Mouse (Mus musculus) limb, embryonic 11.5 days (tissue): ENCODE results near the gene Natd1. TPM values are rescaled to one million over a fixed set of nuclear protein-coding genes. Genes with fewer than 3 reads are reported as not detected.

Source experiments
- ATAC-seq: fragments of 200-750 bp; cut with Nextera tagmentation; 2 replicates; pipeline ENCODE4 v1.8.0; 2017; ENCODE audit warnings: low read depth; ENCODE audit not compliant: insufficient number of reproducible peaks, low FRiP score, low TSS enrichment
- DNase-seq: peaks from one replicate; pipeline ENCODE4 v3.0.0-alpha.2; 2015; ENCODE audit warnings: low spot score
- H3K27ac ChIP-seq: fragments of 300-500 bp; sonication (generic); replicated peaks from 2 replicates; pipeline ENCODE4 v1.5.1; 2014; ENCODE audit warnings: low read depth, mild to moderate bottlenecking, low read length
- H3K27me3 ChIP-seq: fragments of 300-500 bp; sonication (generic); 2 replicates; pipeline ENCODE4 v1.6.1; 2014; ENCODE audit warnings: mild to moderate bottlenecking, low read length, mixed read lengths; ENCODE audit not compliant: control insufficient read depth, insufficient read depth
- H3K36me3 ChIP-seq: fragments of 300-500 bp; sonication (generic); 2 replicates; pipeline ENCODE4 v1.6.1; 2014; ENCODE audit warnings: mild to moderate bottlenecking, low read length, moderate library complexity, mixed read lengths; ENCODE audit not compliant: control insufficient read depth, insufficient read depth
- H3K4me1 ChIP-seq: fragments of 300-500 bp; sonication (generic); 2 replicates; pipeline ENCODE4 v1.6.1; 2014; ENCODE audit warnings: low read length, mixed read lengths; ENCODE audit not compliant: control insufficient read depth, insufficient read depth
- H3K4me2 ChIP-seq: fragments of 300-500 bp; sonication (generic); 2 replicates; pipeline ENCODE4 v1.6.1; 2014; ENCODE audit warnings: low read depth, mild to moderate bottlenecking, moderate library complexity; ENCODE audit not compliant: severe bottlenecking
- H3K4me3 ChIP-seq: fragments of 300-500 bp; sonication (generic); 2 replicates; pipeline ENCODE4 v1.5.1; 2014; ENCODE audit warnings: low read depth, low read length
- H3K9ac ChIP-seq: fragments of 300-500 bp; sonication (generic); 2 replicates; pipeline ENCODE4 v1.6.1; 2014; ENCODE audit warnings: mild to moderate bottlenecking, low read length
- H3K9me3 ChIP-seq: fragments of 300-500 bp; sonication (generic); 2 replicates; pipeline ENCODE4 v1.6.1; 2016; ENCODE audit warnings: low read length; ENCODE audit not compliant: control insufficient read depth
- WGBS: fragments of 180-500 bp; shearing (Covaris S2); extraction: QIAGEN DNeasy Blood & Tissue Kit; methylation state at CpG from one replicate; pipeline ENCODE4 v1.1.7; 2014; 5-methylcytosine and 5-hydroxymethylcytosine counted together
- polyA plus RNA-seq: library from polyadenylated mRNA; unstranded; fragments of >200 nt; fragmentation: Nextera tagmentation; extraction: Ambion mirVana; gene quantifications from 2 replicates; pipeline ENCODE4 v1.2.1, GENCODE M21; 2014

The Natd1 gene
- polyA plus RNA-seq, 1 experiment from 2014 or later, result 18.3 TPM

GRCm38 (mm10) chr11:60930724-60931281, 16.3 kb upstream of the Natd1 start:
- DNase-seq (no peak), ATAC-seq (no peak)
- no peaks in the 10 kb centered on the region for H3K36me3 ChIP-seq
- peaks cover 19% of the 10 kb centered on the region for H3K4me1 ChIP-seq
- 23% methylated on average over 7 of the region's 7 CpGs for WGBS
- no peaks in the 10 kb centered on the region for H3K27me3 ChIP-seq
- peak overlapping the region; percentile 76 for H3K4me2 ChIP-seq
- H3K9ac ChIP-seq, result peak overlapping the region; percentile 24; the same call in 1 of the 2 replicates
- H3K27ac ChIP-seq, result no peak overlapping the region
- peak overlapping the region; percentile 67 for H3K4me3 ChIP-seq
- H3K9me3 ChIP-seq, result no peaks in the 10 kb centered on the region

- peak; percentile 65 for ATAC-seq
- Histone ChIP-seq H3K9ac (no peak overlapping the region), H3K27ac (no peak overlapping the region), H3K9me3 (no peaks in the 10 kb centered on the region), H3K4me1 (peaks cover 8% of the 10 kb centered on the region), H3K4me3 (no peak overlapping the region; the same call in 1 of the 2 replicates), H3K4me2 (peak overlapping the region; percentile 32; the same call in 1 of the 2 replicates), H3K36me3 (no peaks in the 10 kb centered on the region), H3K27me3 (no peaks in the 10 kb centered on the region)
- peak; percentile 96 for DNase-seq
- under 1% methylated on average over 9 of the region's 9 CpGs for WGBS
Measured at GRCm38 (mm10) chr11:60927264-60927663, 12.7 kb upstream of the Natd1 start.

GRCm38 (mm10) chr11:60924981-60925380, 10.4 kb upstream of the Natd1 start:
- no peak for DNase-seq
- Histone ChIP-seq H3K9me3 (no peaks in the 10 kb centered on the region), H3K4me3 (no peak overlapping the region), H3K27ac (no peak overlapping the region), H3K4me2 (no peak overlapping the region), H3K4me1 (peaks cover 2% of the 10 kb centered on the region), H3K9ac (no peak overlapping the region), H3K27me3 (no peaks in the 10 kb centered on the region), H3K36me3 (no peaks in the 10 kb centered on the region)
- no peak for ATAC-seq
- WGBS, result 68% methylated on average over 1 of the region's 1 CpGs

GRCm38 (mm10) chr11:60924498-60924897, 9.9 kb upstream of the Natd1 start:
- peaks cover 2% of the 10 kb centered on the region for H3K4me1 ChIP-seq

GRCm38 (mm10) chr11:60922964-60923363, 8.4 kb upstream of the Natd1 start:
- H3K27me3 ChIP-seq, result no peaks in the 10 kb centered on the region
- H3K4me1 ChIP-seq, result peaks cover 2% of the 10 kb centered on the region
- no peak overlapping the region for H3K4me2 ChIP-seq
- H3K36me3 ChIP-seq, result no peaks in the 10 kb centered on the region
- no peak overlapping the region for H3K27ac ChIP-seq
- H3K4me3 ChIP-seq, result no peak overlapping the region
- no peak overlapping the region for H3K9ac ChIP-seq
- no peak for DNase-seq
- no peaks in the 10 kb centered on the region for H3K9me3 ChIP-seq
- 74% methylated on average over 5 of the region's 5 CpGs for WGBS
- ATAC-seq, result no peak

More at GRCm38 (mm10) chr11:60924498-60924897, 9.9 kb upstream of the Natd1 start:
- ATAC-seq, result no peak
- Histone ChIP-seq H3K36me3 (no peaks in the 10 kb centered on the region), H3K4me2 (no peak overlapping the region), H3K4me3 (no peak overlapping the region), H3K9me3 (no peaks in the 10 kb centered on the region), H3K27ac (no peak overlapping the region), H3K9ac (no peak overlapping the region), H3K27me3 (no peaks in the 10 kb centered on the region)
- 30% methylated on average over 6 of the region's 6 CpGs for WGBS
- DNase-seq, result no peak

- Histone ChIP-seq H3K27ac (no peak overlapping the region), H3K9ac (no peak overlapping the region), H3K9me3 (no peaks in the 10 kb centered on the region), H3K4me3 (no peak overlapping the region), H3K27me3 (no peaks in the 10 kb centered on the region), H3K4me1 (no peaks in the 10 kb centered on the region), H3K4me2 (no peak overlapping the region), H3K36me3 (no peaks in the 10 kb centered on the region)
- whole genome bisulfite sequencing, result 78% methylated on average over 1 of the region's 1 CpGs
- DNase-seq (no peak), ATAC-seq (no peak)
Measured at GRCm38 (mm10) chr11:60922195-60922594, 7.6 kb upstream of the Natd1 start.

- 91% methylated on average over 2 of the region's 2 CpGs for WGBS
- Histone ChIP-seq H3K27ac (no peak overlapping the region), H3K4me2 (no peak overlapping the region), H3K9ac (no peak overlapping the region), H3K9me3 (no peaks in the 10 kb centered on the region), H3K27me3 (no peaks in the 10 kb centered on the region), H3K36me3 (no peaks in the 10 kb centered on the region), H3K4me1 (no peaks in the 10 kb centered on the region), H3K4me3 (no peak overlapping the region)
- no peak for DNase-seq
- ATAC-seq, result no peak
Measured at GRCm38 (mm10) chr11:60920021-60920420, 5.5 kb upstream of the Natd1 start.

GRCm38 (mm10) chr11:60915201-60915600, 651 bp upstream of the Natd1 start:
- ATAC-seq, result no peak
- 67% methylated on average over 4 of the region's 4 CpGs for WGBS
- H3K27me3 ChIP-seq, result 0 out of 2 replicates have a peak, but pooled peaks cover 3% of the 10 kb centered on the region
- H3K4me3 ChIP-seq, result no peak overlapping the region
- no peaks in the 10 kb centered on the region for H3K36me3 ChIP-seq
- peaks cover 6% of the 10 kb centered on the region; the same call in 1 of the 2 replicates for H3K4me1 ChIP-seq
- H3K9ac ChIP-seq, result no peak overlapping the region
- no peaks in the 10 kb centered on the region for H3K9me3 ChIP-seq
- no peak overlapping the region for H3K27ac ChIP-seq
- H3K4me2 ChIP-seq, result no peak overlapping the region
- no peak for DNase-seq
